Mouse (Mus musculus): Measurements from ENCODE around the gene Nid2.

DNA sequence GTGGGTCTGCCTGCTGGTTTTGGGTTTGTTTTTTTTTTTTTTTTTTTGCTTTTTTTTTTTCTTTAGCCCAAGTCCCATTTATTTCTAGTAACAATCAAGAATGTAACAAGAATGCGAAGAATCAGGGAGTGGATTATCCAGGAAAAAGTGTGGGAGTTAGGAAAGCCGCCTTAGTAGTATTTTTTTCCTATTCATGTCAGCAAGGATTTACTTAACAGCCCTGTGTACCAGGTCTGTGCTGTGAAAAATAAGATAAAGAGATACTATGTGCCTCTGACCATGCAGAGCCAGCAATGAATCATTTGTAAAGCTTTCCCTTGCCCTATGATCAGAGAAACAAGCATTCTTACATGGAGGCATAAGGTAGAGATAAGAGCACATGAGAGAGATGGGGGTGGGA lies 4.8 kb upstream of the Nid2 start:
- TF ChIP-seq CTCF (IDR thresholded peaks at IDR 0.05; ENCODE audit: low read depth) (no peak), EP300 (IDR thresholded peaks at IDR 0.05; ENCODE audit: low read depth) (no peak)

Data from liver, postnatal 0 days (tissue).